Mouse (Mus musculus) right cerebral cortex, postnatal 4 days (tissue): Measurements from ENCODE around the gene Slc10a7.
"Not testable (repeated sequence)": the region's sequence is repeated elsewhere in the genome, so short reads cannot be mapped to it uniquely, and the experiment has no call there.

ENCODE experiments used
- DNase-seq: peaks from one replicate; pipeline ENCODE4 v3.0.0-alpha.2; 2022

Gene Slc10a7

DNA sequence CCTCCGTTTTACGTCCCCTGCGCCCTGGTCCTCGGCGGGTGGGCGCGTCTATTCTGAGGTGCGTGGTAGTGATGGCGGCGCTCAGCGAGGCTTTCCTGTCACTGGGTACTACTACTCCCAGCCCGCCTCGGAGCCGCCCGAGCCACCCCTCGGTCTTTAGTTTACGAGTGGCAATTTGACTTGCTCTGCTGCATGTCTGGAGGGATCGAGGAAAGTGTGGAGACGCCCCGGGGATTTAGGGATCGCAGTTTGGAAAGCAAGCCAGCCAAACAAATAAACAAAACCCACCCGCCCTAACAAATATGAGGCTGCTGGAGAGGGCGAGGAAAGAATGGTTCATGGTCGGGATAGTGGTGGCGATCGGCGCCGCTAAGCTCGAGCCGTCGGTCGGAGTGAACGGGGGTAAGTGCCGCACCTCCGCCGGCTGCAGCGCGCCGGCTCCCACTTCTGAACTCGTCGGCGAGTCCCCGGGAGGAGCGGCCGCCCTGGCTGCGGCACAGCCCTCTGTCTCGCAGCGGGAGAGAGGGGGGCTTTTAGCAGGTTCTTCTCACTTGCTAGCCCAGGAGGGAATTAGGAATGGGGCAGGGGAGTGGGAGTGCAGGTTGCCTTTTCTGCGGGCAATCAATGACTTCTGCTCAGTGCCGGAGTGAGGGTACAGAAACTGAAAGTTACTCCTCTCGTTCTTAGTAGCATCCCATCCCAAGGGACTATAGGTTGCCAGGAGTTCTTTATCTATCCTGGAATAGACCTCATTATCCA lies at the start of gene Slc10a7:
TSS of gene Slc10a7 (plus strand) at position 74 of the 759 bp plus-strand sequence.
- peak; percentile 86 for DNase-seq

DNA sequence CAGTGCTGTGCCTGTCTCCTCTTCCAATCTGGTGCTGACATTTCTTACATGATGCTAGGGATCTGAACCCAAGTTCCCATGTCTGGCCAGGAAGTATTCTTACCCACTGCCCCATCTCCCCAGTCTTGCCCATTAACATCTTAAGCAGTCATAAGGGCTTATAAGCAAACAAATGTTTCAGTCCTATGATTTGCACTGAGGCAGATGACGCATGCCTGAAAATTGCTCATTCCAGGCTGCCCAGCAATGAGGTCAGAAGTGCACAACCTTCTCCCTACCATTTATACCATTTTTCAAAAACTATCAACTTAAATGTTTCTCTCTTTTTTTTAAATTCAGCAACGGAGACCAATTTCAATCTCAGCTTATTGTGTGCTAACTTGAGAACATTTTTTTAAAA lies 45.2 kb upstream of the Slc10a7 start:
- no peak for DNase-seq

DNA sequence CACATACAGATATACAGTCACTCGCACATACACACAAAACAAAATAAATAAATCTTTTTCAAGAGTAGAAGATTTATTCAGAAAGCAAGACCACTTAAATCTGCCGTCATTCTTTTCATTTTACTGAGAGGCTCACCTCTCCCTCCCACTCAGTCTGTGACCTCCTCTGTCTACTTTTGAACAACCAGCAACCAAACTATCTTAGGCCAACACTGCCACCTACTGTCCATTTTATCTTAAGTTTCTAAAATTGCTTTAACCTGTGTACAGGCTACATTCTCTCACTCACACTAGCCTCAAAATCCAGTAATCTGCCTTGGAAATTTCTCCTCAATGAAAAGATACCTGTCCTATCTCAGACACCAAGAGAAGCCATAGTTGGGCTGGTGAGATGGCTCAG lies 41.3 kb upstream of the Slc10a7 start:
- no peak for DNase-seq

DNA sequence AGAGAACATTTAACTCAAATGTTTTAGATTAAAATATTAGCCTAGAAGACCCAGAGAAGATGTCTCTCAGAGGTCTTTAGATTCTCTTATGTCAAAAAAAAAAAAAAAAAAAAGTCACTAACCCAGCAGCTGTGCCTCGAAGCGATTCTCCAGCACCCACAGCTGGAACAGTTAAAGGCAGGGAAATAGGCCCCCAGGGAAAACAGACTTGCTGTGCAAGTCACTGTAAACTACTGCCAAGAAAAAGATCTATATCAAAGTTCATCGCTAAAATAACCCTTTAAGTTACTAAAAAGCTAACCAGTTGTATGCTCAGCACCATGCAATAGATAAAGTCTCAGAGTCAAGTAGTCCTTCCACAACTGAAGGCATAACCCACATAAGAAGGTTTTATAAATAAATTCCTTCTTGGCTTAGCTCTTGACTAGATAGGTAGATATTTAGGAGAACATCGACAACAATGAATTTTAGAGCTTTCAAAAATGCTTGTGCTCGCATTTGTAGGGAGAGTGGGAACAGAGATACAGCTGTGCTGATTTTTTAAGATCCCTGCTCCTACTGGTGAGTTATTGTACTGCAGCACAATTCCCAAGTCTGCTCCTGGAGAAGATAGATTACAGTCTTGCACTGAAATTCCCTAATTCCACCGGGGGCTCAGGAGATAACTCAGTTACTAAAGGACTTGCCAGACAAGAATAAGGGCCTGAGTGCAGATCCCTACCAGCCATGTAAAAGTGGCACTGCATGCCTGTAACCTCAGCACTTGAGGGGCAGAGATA lies 31.9 kb upstream of the Slc10a7 start:
- no peak for DNase-seq

DNA sequence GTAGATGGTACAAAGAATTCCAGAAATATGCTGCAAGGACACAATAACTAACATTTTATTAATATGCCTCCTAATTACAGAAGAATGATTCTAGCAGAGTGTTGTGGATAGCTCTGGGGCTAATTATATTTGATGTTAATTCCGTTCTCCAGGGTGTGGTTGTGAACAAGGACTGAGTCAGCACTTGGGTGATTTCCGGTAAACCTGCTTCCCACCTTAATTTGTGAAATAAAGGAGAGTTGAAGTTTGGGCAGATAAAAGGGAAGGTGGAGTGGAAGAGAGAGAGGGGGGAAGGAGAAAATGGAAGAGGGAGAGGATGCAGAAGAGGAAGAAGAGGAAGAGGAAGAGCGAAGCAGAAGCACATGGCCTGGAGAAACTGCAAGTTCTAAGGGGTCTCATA lies 19.4 kb upstream of the Slc10a7 start:
- DNase-seq, result no peak

DNA sequence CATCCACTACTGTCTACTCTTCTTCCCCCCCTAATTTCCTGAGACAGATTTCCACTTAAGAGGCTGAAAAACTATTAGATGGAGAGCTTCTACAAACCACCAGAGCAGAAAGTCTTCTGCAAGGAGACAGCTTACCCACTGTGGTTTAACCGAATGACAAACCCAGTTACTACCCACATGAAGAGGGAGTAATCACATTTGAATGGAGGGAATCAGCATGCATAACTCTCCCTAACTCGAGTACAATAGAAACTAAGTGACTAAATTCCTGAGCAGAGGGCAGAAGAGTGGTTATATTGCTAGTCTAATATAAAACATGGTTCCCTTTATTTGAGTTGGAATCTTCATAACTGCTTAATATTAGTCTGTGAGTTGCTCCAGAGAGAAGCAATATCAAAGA lies 16.1 kb upstream of the Slc10a7 start:
- DNase-seq, result no peak

DNA sequence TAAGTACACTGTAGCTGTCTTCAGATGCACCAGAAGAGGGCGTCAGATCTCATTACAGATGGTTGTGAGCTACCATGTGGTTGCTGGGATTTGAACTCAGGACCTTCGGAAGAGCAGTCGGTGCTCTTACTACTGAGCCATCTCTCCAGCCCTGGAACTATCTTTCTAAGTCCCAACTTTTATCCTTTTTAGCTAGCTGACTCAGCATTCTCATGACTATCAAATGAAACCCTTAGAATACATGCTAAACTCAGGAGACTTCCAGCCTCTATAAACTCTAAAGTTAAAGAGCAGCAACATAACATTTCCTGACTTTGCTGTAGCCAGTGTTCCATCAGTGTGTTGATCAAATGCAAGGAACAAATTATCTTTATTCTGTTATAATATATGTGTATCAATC lies 12.9 kb upstream of the Slc10a7 start:
- not testable (repeated sequence) for DNase-seq

DNA sequence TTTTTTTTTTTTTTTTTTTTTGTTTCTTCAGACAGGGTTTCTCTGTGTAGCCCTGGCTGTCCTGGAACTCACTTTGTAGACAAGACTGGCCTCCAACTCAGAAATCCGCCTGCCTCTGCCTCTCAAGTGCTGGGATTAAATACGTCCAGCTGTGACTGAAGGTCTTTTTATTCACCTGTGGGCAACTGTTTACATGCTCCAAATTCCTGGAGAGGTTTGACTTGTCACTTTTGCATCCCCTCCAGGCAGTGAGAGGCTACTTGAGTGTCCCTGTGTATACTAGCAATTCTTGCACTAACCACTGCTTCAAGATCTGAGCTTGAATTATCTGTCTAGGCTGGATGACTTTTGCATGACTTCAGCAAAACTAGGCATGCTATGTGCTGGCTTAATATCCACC lies 6.4 kb upstream of the Slc10a7 start:
- DNase-seq, result no peak

DNA sequence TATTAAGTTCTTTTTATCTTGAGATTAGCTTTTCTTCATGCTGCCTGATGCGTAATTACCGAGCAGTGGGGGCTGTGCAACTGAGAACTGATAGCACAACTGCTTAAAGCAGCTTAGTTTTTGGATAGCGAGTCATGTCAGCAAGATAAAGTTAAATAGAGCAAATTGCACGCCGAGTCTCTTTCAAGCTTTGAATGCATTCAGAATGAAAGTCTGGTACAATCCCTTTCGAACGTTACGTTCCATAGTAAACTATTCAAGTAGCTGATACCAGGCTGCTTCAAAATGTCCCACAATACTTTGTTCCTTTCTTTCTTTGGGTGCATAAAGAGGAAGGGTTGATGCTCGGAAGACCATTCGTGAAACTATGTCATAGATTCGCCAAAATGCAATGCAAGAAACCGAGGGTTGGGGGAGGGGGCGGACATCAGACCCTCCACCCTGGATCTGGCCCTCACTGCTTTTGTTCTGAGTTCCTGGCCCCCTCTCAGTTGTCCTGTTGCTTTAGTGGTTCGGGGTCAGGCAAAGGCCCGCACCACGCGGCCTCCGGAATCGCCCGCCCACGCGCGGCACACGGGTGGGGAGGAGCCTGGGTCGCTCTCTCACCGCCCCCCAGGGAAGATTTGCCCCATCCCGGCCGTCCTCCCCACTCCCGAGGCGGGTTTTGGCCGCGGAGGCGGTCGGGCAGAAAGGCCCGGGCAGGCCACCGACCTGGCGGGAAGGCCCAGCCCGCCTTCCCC lies 997 bp upstream of the Slc10a7 start:
- peak; percentile 40 for DNase-seq

DNA sequence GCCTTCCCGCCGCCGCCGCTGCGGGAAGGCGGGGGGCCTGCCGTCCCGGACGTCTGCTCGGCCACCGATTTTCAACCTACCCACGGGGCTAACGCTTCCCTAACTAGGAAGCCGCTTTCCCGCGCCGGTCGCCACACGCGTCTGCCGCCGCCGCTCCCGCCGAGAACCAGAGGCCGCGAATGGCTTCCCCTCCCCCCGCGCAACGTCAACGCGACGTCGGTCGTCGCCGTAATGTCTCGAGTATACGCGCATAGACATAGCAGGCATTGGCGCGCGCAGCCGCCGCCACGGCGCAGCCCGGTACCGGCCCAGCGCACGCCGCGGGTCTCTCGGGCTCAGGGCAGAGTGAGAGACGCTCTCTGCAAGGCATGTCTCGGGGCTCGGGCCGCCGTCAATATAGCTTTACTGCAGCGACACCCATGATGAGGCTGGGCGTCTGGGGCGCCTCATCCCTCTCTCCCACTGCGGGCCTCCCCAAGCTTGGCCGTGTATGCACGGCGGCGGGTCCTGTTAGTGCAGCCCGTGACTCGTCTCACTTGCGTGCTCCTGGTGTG lies 350 bp upstream of the Slc10a7 start, which contains the start of gene Rbmxl1:
TSS of gene Rbmxl1 (minus strand) at position 180 of the 554 bp plus-strand sequence.
- DNase-seq, result peak; percentile 99

DNA sequence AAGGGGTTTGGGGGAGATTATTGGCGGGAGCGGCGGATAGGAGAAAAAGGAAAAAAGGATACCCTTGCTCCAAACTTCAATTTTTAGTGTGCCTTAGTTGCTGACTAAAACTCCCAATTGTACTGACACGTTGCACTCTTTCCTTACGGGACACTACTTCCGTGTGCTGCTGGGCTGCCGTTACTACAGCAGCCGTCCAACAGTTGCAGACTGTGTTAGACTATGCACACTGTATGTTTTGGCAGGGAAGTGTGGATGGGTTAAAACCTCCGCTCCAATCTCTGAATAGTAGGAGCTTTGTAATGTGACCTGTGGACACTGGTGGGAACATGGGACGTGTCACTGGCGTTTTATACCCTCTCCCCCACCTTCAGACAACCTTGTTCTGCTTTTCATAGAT lies 948 bp downstream of the Slc10a7 start:
- no peak for DNase-seq

DNA sequence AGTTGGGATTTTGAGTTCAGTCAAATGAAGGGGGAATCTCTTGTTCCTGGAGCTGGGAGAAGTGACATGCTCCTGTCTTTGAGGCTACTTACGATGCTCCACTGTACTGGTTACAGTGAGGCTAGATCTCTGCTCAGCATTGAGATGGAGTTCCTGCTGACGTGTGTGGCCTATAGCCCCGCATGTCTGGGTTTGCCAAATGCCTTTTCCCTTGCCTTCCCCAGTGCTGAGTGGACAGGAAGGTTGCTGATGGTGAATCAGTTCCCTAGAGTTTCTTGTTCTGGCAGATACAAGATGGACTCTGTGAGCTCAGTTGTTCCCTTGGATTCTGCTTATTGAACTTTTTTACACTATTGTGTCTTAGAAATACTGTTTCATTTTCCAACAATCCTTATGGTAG lies 1.8 kb downstream of the Slc10a7 start:
- DNase-seq, result no peak

DNA sequence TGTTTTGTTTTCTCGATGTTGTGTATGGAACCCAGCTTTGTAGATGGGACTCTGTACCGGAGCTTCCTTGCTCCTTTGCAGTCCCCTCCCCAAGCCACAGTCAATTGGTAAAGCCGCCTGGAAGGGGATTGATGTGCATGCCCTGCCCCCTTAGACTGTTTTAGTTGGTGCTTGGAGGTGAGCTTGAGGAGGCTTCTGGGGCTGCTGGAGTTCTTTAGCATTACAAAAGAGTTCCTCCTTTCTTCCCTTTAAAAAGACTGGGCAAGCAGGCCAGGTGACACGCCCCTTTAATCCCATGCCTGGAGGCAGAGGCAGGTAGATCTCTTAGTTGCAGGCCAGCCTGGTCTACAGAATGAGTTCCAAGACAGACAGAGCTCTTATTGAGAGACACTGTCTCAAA lies 4.0 kb downstream of the Slc10a7 start:
- DNase-seq, result no peak

DNA sequence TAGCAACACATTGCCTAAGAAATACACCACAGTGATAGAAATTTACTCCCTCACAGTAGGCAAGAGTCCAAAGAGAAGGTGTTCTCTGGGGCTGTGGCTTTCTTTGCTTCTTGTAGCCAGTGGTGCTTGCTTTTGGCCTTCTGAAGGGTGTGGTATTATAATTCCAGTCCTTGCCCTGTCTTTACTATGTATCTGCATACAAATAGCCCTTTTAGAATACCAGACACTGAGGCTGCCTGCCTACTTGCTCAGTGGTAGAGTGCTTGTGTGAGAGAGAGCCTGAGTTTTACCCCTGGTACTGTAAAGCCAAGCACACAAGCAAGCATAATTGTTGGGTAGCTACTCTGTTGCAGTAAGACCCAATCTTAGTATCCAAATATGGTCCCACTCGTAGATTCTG lies 5.6 kb downstream of the Slc10a7 start:
- DNase-seq, result no peak

DNA sequence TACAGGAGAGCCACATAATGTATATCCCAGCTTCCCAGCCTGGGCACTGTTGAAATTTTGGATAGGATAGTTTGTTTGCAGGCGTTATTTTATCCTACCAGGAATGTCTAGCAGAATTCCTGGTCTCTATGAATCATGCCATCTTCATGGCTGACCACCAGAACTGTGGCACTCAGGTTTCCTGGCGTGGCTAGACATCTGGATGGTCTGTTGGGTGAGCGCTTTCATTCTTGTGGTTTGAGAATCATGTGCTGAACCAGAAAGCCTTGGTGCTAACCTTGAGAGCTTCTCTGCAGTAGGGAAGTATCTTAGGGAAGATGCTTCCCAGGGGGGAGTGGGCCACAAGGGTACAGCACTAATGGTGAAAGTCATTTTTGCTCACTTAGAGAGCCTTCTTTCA lies 6.0 kb downstream of the Slc10a7 start:
- no peak for DNase-seq

DNA sequence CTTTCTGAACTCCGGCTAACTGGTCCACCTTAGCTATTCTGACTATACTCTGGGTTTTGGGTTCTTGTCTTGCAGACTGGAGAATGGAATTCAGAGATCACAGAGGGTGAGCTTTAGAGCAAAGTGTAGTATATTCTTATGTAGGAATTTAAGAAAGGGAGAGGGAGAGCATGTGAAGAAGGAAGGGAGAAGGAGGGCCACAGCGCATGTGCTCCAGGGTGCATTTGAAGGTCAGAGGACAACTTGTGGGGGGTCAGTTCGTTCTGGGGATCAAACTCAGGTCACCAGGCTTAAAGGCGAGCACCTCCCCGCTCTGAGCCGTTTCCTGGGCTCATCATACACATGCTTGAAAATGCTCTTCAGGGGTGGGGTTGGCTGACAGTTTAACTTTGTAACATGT lies 24.8 kb downstream of the Slc10a7 start:
- no peak for DNase-seq

DNA sequence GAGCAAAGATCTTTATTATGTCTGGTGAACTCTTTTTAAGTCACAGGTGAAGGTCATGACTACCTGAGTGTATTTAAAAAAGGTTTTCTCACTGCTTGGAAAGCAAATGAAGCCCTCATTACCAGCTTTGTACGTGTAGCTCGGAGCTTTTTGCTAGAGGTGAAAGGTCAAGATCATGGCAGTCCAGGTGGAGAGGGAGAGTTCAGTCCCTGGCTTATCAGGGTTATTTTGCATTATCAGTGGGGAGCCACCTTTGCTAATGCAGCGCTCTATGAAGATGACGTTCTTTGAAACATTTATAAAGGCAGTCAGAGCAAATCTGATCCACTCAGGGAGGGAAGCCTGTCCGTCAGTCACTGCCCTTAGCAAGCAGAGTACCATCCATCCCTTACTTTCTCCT lies 27.6 kb downstream of the Slc10a7 start:
- no peak for DNase-seq

DNA sequence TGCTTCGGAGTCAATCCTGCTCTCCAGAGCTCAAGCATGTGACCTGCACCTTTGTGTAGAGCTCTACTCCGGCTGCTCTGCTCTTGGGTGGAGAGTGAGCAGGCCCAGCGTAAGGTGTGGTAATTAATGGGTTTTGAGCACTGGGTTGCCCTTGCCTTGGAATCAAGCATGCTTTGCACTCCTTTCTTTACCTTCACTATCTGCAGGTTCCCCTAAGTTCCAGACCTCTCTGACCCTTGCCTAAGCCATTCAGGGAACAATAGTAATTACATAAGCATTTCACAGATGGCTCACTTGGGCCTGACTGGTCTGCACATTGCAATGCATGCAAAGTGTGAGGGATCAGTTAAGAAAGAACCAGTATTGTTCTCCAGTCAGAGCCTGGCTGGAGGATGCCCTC lies 28.6 kb downstream of the Slc10a7 start:
- DNase-seq, result no peak

DNA sequence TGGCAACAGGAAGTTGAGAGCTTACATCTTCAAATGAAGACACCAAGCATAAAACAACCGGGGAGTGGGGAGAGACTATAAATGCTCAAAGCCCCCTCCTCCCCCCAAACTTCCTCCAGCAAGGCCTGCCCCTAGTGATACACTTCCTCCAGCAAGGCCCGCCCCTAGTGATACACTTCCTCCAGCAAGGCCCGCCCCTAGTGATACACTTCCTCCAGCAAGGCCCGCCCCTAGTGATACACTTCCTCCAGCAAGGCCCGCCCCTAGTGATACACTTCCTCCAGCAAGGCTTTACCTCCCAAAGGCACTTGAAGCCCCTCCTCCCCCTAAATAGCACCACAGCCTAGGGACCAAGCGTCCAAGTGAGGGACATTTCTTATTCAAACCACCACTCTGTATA lies 33.5 kb downstream of the Slc10a7 start:
- DNase-seq, result not testable (repeated sequence)

DNA sequence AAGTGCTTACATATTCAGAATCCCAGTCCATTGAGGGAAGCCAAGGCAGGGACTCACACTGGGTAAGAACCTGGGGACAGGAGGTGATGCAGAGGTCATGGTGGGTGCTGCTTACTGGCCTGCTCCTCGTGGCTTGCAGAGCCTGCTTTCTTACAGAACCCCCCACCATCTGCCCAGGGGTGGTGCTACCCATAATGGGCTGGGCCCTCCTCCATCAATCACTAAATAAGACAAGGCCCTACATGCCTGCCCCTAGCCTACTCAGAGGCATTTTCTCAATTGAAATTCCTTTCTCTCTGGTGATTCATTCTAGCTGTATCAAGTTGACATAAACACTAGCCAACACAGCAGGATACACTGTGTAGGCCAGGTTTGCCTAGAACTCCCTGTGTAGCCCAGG lies 34.5 kb downstream of the Slc10a7 start:
- no peak for DNase-seq

DNA sequence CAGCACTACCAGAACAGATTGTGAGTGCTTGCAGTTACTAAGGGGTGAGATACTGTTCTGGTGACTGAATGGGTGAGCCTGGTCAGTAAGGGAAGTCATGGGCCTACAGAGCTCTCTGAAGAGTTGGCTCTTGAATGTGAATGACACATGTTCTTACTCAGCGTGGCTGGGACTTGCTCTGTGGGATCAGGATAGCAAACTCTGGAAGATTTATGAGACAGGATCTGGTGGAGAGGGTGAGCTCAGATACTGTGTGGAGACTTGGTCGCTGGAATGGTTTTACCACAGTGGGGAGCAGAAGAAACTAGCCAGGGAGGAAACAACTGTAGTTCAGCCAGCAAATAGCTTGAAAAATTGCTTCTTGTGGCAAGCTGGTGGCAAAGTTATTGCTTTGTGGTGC lies 35.4 kb downstream of the Slc10a7 start:
- DNase-seq, result no peak

DNA sequence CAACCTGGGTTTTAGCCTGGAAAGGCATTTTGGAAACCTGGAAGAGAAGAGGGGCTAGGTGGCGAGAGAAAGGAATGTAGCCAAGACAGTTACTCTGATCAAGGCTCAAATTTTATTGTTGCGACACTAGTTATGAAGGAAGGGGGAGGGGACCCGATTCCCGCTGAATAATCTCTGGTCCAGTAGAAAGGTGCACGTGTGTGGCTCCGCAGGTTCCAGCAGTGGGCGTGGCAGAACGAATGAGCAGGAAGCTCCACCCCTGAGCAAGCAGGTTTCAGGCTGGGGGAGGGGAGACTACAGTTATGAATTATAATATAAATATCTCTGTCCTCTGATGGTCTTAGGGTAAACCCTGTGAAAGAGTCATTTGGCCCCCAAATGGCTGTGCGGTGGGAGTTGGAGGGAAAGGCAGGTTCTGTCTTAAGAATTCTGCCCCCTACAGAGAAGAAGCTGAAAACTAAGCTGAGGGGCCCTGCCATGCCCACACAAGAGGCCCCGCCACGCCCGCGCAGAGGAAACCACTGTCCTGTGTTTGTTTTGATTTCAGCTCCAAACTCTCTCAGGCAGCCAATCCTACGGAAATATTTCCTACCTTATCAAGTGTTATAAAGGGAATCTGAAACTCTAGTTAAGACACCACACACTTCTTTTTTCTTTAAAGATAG lies 36.1 kb downstream of the Slc10a7 start:
- DNase-seq, result not testable (repeated sequence)
